Mouse (Mus musculus): Measurements from ENCODE around the gene Edil3. TPM values are rescaled to one million over a fixed set of nuclear protein-coding genes. Genes with fewer than 3 reads are reported as not detected.

Edil3 gene
- polyA plus RNA-seq, 1 experiment from 2014 or later = 5.1 TPM

- Histone ChIP-seq H3K9ac (ENCODE audit: low read length) (no peak overlapping the region), H3K27ac (replicated peaks; ENCODE audit: low read depth, low read length) (no peak overlapping the region), H3K36me3 (ENCODE audit: control insufficient read depth, insufficient read depth, low read length) (no peaks in the 10 kb centered on the region), H3K9me3 (ENCODE audit: control insufficient read depth, low read length) (no peaks in the 10 kb centered on the region), H3K27me3 (ENCODE audit: control insufficient read depth, insufficient read depth, low read length) (no peaks in the 10 kb centered on the region; the same call in 1 of the 2 replicates), H3K4me2 (ENCODE audit: low read depth, severe bottlenecking) (peak overlapping the region; percentile 82), H3K4me3 (ENCODE audit: low read depth, low read length) (peak overlapping the region; percentile 49), H3K4me1 (ENCODE audit: control insufficient read depth, insufficient read depth, low read length) (no peaks in the 10 kb centered on the region)
- no peak for ATAC-seq (ENCODE audit: insufficient number of reproducible peaks, low FRiP score, low TSS enrichment, low read depth)
- DNase-seq (ENCODE audit: low spot score) = peak; percentile 28
- 15% methylated on average over 10 of the region's 10 CpGs for WGBS
These were observed 1.8 kb downstream of the Edil3 start for GRCm38 (mm10) chr13:88822976-88823521.

- H3K27me3 ChIP-seq (ENCODE audit: control insufficient read depth, insufficient read depth, low read length) = no peaks in the 10 kb centered on the region; the same call in 1 of the 2 replicates
- peak; percentile 62 for DNase-seq (ENCODE audit: low spot score)
- under 1% methylated on average over 25 of the region's 25 CpGs for WGBS
- H3K4me2 ChIP-seq (ENCODE audit: low read depth, severe bottlenecking) = peak overlapping the region; percentile 82
- H3K4me3 ChIP-seq (ENCODE audit: low read depth, low read length) = peak overlapping the region; percentile 37
- no peaks in the 10 kb centered on the region for H3K9me3 ChIP-seq (ENCODE audit: control insufficient read depth, low read length)
- H3K27ac ChIP-seq (replicated peaks; ENCODE audit: low read depth, low read length) = no peak overlapping the region
- no peaks in the 10 kb centered on the region for H3K36me3 ChIP-seq (ENCODE audit: control insufficient read depth, insufficient read depth, low read length)
- no peak overlapping the region for H3K9ac ChIP-seq (ENCODE audit: low read length)
- ATAC-seq (ENCODE audit: insufficient number of reproducible peaks, low FRiP score, low TSS enrichment, low read depth) = no peak
- H3K4me1 ChIP-seq (ENCODE audit: control insufficient read depth, insufficient read depth, low read length) = no peaks in the 10 kb centered on the region
These were observed 2.5 kb downstream of the Edil3 start for GRCm38 (mm10) chr13:88823522-88824419.

DNA sequence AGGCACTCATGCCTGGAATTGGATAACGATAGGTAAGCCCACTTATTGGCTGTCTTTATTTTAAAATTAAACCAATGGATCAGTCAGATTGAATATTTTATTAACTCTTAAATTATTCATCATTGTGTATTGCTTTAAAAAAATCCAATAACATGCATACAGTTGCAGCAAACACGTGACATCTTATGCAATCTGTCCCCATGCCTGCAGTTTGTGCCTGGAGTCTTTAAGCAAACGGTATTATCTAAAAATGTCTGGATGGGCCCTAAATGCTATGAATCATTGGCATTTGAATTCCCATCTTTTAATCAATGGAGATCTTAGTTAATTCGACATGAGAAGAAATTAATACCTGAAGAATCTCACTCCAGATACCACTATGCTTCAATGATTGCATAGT lies 3.2 kb downstream of the Edil3 start:
- Histone ChIP-seq H3K27me3 (ENCODE audit: control insufficient read depth, insufficient read depth, low read length) (no peaks in the 10 kb centered on the region; the same call in 1 of the 2 replicates), H3K4me1 (ENCODE audit: control insufficient read depth, insufficient read depth, low read length) (no peaks in the 10 kb centered on the region), H3K9ac (ENCODE audit: low read length) (no peak overlapping the region), H3K36me3 (ENCODE audit: control insufficient read depth, insufficient read depth, low read length) (no peaks in the 10 kb centered on the region), H3K4me2 (ENCODE audit: low read depth, severe bottlenecking) (peak overlapping the region; percentile 82), H3K9me3 (ENCODE audit: control insufficient read depth, low read length) (no peaks in the 10 kb centered on the region), H3K4me3 (ENCODE audit: low read depth, low read length) (no peak overlapping the region), H3K27ac (replicated peaks; ENCODE audit: low read depth, low read length) (no peak overlapping the region)
- no peak for DNase-seq (ENCODE audit: low spot score)
- WGBS = 29% methylated on average over 4 of the region's 4 CpGs
- ATAC-seq (ENCODE audit: insufficient number of reproducible peaks, low FRiP score, low TSS enrichment, low read depth) = no peak

DNA sequence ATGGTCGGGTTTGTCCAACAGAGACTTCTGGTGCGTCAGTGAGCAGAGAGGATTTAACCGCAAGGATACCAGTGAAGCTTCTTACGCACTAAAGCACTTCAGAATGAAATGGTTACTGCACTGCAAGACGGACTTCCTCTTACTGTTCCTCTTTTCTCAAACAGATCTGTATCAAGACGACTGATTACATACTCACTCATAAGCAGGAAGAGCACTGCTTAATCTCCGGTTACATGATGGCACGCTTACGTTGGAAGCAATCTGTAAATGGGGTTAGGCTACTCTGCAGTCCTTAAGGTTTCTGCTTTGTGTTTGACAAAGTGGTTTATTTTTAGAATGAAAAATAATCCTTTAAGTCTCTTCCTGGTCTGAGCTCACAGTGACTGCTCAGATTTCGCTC lies 7.1 kb downstream of the Edil3 start:
- H3K9ac ChIP-seq (ENCODE audit: low read length) = no peak overlapping the region
- no peaks in the 10 kb centered on the region for H3K36me3 ChIP-seq (ENCODE audit: control insufficient read depth, insufficient read depth, low read length)
- H3K4me2 ChIP-seq (ENCODE audit: low read depth, severe bottlenecking) = no peak overlapping the region
- WGBS = 76% methylated on average over 10 of the region's 10 CpGs
- H3K27me3 ChIP-seq (ENCODE audit: control insufficient read depth, insufficient read depth, low read length) = no peaks in the 10 kb centered on the region
- ATAC-seq (ENCODE audit: insufficient number of reproducible peaks, low FRiP score, low TSS enrichment, low read depth) = no peak
- no peaks in the 10 kb centered on the region for H3K9me3 ChIP-seq (ENCODE audit: control insufficient read depth, low read length)
- H3K4me3 ChIP-seq (ENCODE audit: low read depth, low read length) = no peak overlapping the region
- no peak for DNase-seq (ENCODE audit: low spot score)
- no peaks in the 10 kb centered on the region for H3K4me1 ChIP-seq (ENCODE audit: control insufficient read depth, insufficient read depth, low read length)
- no peak overlapping the region for H3K27ac ChIP-seq (replicated peaks; ENCODE audit: low read depth, low read length)

GRCm38 (mm10) chr13:88833732-88834131 lies 12.5 kb downstream of the Edil3 start:
- ATAC-seq (ENCODE audit: insufficient number of reproducible peaks, low FRiP score, low TSS enrichment, low read depth) (no peak), DNase-seq (ENCODE audit: low spot score) (no peak)
- no peaks in the 10 kb centered on the region for H3K27me3 ChIP-seq (ENCODE audit: control insufficient read depth, insufficient read depth, low read length)
- H3K9me3 ChIP-seq (ENCODE audit: control insufficient read depth, low read length) = no peaks in the 10 kb centered on the region
- no peak overlapping the region for H3K27ac ChIP-seq (replicated peaks; ENCODE audit: low read depth, low read length)
- H3K4me2 ChIP-seq (ENCODE audit: low read depth, severe bottlenecking) = no peak overlapping the region
- no peak overlapping the region for H3K4me3 ChIP-seq (ENCODE audit: low read depth, low read length)
- 77% methylated on average over 1 of the region's 1 CpGs for WGBS
- no peaks in the 10 kb centered on the region for H3K36me3 ChIP-seq (ENCODE audit: control insufficient read depth, insufficient read depth, low read length)
- H3K9ac ChIP-seq (ENCODE audit: low read length) = no peak overlapping the region
- no peaks in the 10 kb centered on the region for H3K4me1 ChIP-seq (ENCODE audit: control insufficient read depth, insufficient read depth, low read length)

DNA sequence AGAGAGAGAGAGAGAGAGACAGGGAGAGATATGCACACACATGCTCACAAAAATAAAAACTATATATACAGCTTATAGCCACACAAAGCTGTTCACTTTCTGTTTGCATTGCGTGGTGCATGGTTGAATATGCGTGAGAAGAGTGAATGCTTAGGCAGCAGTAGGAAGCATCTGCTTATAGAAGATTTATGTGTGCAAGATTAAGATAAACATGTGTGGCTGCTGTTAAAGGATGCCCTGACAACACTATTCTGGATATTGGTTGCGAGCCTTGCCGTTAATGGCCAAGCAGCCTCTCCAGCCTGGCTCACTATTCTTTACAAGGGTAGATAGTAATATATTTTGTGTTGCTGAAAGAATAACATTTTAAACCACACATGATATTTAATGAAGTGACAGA lies 28.5 kb downstream of the Edil3 start:
- WGBS = 89% methylated on average over 4 of the region's 4 CpGs
- no peak for DNase-seq (ENCODE audit: low spot score)
- Histone ChIP-seq H3K9me3 (ENCODE audit: control insufficient read depth, low read length) (no peaks in the 10 kb centered on the region), H3K27me3 (ENCODE audit: control insufficient read depth, insufficient read depth, low read length) (no peaks in the 10 kb centered on the region), H3K4me3 (ENCODE audit: low read depth, low read length) (no peak overlapping the region), H3K36me3 (ENCODE audit: control insufficient read depth, insufficient read depth, low read length) (no peaks in the 10 kb centered on the region), H3K4me2 (ENCODE audit: low read depth, severe bottlenecking) (no peak overlapping the region), H3K4me1 (ENCODE audit: control insufficient read depth, insufficient read depth, low read length) (no peaks in the 10 kb centered on the region), H3K27ac (replicated peaks; ENCODE audit: low read depth, low read length) (no peak overlapping the region), H3K9ac (ENCODE audit: low read length) (no peak overlapping the region)
- ATAC-seq (ENCODE audit: insufficient number of reproducible peaks, low FRiP score, low TSS enrichment, low read depth) = no peak

- no peak overlapping the region for H3K4me3 ChIP-seq (ENCODE audit: low read depth, low read length)
- H3K27me3 ChIP-seq (ENCODE audit: control insufficient read depth, insufficient read depth, low read length) = no peaks in the 10 kb centered on the region
- H3K4me1 ChIP-seq (ENCODE audit: control insufficient read depth, insufficient read depth, low read length) = no peaks in the 10 kb centered on the region
- H3K36me3 ChIP-seq (ENCODE audit: control insufficient read depth, insufficient read depth, low read length) = no peaks in the 10 kb centered on the region
- H3K9me3 ChIP-seq (ENCODE audit: control insufficient read depth, low read length) = no peaks in the 10 kb centered on the region
- H3K9ac ChIP-seq (ENCODE audit: low read length) = no peak overlapping the region
- no peak overlapping the region for H3K4me2 ChIP-seq (ENCODE audit: low read depth, severe bottlenecking)
- H3K27ac ChIP-seq (replicated peaks; ENCODE audit: low read depth, low read length) = no peak overlapping the region
- ATAC-seq (ENCODE audit: insufficient number of reproducible peaks, low FRiP score, low TSS enrichment, low read depth) (no peak), DNase-seq (ENCODE audit: low spot score) (no peak)
- WGBS = 84% methylated on average over 2 of the region's 2 CpGs
These were observed 58.7 kb downstream of the Edil3 start for GRCm38 (mm10) chr13:88879960-88880359.

- 54% methylated on average over 3 of the region's 3 CpGs for WGBS
- Histone ChIP-seq H3K27me3 (ENCODE audit: control insufficient read depth, insufficient read depth, low read length) (no peaks in the 10 kb centered on the region), H3K4me2 (ENCODE audit: low read depth, severe bottlenecking) (no peak overlapping the region), H3K9ac (ENCODE audit: low read length) (no peak overlapping the region), H3K27ac (replicated peaks; ENCODE audit: low read depth, low read length) (no peak overlapping the region), H3K4me3 (ENCODE audit: low read depth, low read length) (no peak overlapping the region), H3K36me3 (ENCODE audit: control insufficient read depth, insufficient read depth, low read length) (no peaks in the 10 kb centered on the region), H3K4me1 (ENCODE audit: control insufficient read depth, insufficient read depth, low read length) (no peaks in the 10 kb centered on the region), H3K9me3 (ENCODE audit: control insufficient read depth, low read length) (no peaks in the 10 kb centered on the region)
- DNase-seq (ENCODE audit: low spot score) (no peak), ATAC-seq (ENCODE audit: insufficient number of reproducible peaks, low FRiP score, low TSS enrichment, low read depth) (peak; percentile 72; the same call in 1 of the 2 replicates)
These were observed 69.5 kb downstream of the Edil3 start for GRCm38 (mm10) chr13:88890728-88891127.

Data from limb, embryonic 11.5 days (tissue).